Mouse (Mus musculus): ENCODE data around the gene Ndufaf2.

DNA sequence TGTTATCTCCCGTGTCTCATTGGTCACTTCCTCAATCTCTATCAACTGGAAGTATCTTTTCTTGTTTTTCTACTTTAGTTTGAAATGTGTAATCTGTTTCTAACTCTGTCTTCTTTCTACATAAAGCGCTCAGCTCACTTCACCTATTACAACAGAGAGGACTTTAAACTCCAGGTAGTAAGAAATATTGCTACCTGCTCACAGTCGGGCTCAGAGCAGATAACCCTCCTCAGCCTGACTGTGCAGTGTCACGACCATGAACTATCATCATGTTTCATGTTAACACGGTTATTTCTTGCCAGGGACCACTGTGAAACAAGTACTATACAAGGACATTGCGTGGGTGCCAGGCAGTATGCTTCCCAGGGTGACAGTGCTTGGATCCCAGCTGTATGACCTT lies 141.1 kb downstream of the Ndufaf2 start:
- no peak for TF ChIP-seq GATA1 (IDR thresholded peaks at IDR 0.05; ENCODE audit: borderline replicate concordance, low read length)
- no peak for TF ChIP-seq FLI1 (IDR thresholded peaks at IDR 0.05; ENCODE audit: low read length)
